Mouse (Mus musculus) mouse trophoblast stem cell (cell line): ENCODE measurements around the gene Mettl7a2.
"Not testable (repeated sequence)": the region's sequence is repeated elsewhere in the genome, so short reads cannot be mapped to it uniquely, and the experiment has no call there.

ENCODE experiments used
- in situ Hi-C, 2 experiments: fragments of 300-500 bp; cut with MseI, MboI; formaldehyde crosslinking; loops; 2 replicates in 1 of 2; 3 replicates in 1 of 2; pipeline ENCODE4 v1.15.1; 2025

Mettl7a2 gene

DNA sequence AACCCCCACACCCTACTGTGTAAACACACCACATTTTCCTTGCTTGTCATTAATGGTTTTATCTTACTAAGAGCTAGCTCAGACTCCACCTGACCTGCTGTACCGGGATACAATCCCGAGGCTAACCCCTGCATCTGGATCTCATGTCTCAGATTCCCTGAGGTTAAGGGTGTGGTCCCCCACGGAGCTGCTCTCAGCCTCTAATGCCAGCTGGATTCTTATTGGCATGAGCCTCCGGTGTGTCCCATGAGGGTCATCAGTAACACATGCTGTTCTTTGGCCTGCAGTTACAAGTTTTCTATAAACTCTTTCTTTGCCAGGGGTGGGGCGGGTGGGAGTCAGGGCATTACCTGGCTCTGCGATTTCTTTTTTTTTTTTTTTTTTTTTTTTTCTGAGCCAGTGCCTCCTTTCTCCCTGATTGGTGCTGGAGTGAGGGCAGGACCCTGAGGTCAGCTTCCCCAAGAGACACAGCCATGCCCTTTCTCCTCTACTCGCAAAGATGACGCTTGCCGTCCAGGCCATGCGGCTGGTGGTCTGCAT is at the start of gene Mettl7a2, which contains the start of gene Methig1:
Gene Mettl7a2, plus strand, starts transcription at position 490 of the 540 bp plus-strand sequence.
Gene Methig1, plus strand, starts transcription at position 439 of the 540 bp plus-strand sequence.
- in situ Hi-C loops, result no loop called here

DNA sequence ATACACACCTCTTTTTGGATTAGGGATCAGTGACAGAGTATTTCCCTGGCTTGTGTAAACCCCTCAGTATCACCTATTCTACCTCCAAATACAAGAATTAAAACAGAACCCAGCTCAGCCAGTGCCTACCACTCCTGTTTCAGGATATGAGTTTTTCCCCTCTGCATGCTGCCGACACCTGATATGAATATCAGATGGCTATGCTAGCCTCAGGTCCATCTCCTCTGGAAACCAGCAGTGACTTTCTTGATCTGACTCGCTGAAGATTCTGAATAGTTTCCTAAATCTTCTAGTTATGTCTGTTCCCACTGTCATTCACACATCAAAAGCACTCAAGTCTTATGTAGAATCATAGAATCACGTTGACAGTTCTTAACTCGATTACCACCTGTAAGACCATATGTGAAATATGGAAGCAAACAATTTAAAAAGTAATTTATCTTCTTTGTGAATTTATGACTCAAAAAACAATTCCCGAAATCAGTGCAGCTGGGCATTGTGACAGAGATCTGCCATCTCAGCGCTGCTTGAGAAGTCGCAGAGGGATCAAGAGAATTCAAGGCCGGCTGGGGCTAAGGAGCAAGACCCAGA is 49.5 kb upstream of the Mettl7a2 start:
- in situ Hi-C loops, result no loop called here

DNA sequence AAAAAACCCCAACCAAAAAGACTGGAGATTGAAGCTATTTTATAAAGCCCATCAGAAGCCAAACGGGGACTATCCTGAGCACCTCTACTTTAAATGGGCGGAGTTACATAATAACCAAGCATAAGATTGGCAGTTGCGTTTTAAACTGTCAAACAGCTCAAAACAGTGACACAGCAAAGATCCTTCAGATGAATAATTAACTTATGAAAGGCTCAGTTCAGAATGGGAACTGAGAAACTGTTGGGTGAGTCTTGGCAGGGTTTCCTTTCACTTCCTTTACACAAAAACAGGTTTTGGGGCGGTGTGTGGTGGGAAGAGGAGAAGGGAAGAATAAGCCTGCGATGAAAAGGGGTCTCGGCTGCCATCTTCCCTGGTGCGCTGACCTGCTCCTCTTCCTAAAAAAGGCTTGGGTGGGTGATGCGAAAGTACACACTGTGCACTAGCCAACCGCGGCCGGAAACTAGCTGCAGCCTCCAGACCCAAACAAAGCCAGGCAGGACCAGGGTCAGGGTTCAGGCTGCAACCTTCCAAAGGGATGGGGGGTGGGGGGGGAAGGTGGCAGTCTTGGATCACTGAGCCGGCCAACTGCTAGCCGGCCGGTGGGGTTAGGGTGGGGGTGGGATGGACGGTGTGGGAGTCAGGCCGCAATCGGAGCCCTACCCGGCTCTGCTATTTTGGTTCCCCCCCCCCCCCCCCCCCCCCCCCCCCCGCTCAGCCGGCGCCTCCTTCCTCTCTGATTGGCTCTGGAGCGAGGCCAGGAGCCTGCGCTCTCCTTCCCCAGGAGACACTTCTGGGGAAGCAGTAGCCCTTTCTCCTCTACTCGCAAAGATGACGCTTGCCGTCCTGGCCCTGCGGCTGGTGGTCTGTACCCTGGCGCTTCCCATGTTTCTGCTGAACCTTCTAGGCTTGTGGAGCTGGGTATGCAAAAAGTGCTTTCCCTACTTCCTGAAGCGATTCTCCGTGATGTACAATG is 48.7 kb upstream of the Mettl7a2 start, which contains the start of gene Mettl7a1:
Gene Mettl7a1, plus strand, starts transcription at position 122 of the 973 bp plus-strand sequence.
- in situ Hi-C loops, result no loop called here

DNA sequence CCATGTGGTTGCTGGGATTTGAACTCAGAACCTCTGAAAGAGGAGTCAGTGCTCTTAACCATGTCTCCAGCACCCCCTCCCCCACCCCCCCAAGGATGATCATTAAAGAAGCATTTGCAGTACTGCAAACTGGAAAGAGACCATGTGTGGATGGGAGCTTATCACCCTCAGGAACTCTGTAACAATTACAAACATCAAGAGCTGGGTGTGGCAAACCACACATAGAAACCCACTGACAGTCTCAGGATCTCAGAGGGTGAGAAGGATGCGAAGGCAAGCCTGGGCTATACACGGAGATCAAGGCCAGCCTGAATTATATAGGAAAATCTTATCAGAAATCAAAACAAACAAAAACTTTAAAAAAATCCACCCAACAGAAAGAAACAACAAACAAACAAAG is 46.8 kb upstream of the Mettl7a2 start:
- in situ Hi-C loops, result no loop called here

- in situ Hi-C loops, result not testable (repeated sequence)
Observed at GRCm38 (mm10) chr15:100307438-100308096, 45.4 kb upstream of the Mettl7a2 start.

DNA sequence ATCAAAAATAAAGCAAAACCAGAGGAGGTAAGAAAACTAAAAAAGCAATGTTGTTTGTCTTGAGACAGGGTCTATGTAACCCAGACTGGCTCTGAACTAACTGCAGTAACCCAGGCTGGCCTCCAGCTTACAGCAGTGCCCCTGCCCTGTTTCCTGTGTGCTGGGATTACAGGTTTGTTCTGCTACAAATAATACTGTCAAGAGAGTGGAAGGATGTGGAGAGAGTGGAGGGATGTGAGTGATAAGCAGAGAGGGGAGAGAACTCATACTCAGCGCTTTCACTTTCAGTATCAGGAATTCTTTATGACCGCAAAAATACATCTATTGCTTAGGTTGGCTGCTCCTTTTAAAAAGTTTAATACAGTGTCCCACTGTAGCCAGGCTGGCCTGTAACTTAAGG is 40.7 kb upstream of the Mettl7a2 start:
- in situ Hi-C loops, result no loop called here

- in situ Hi-C loops, result no loop called here
Observed at GRCm38 (mm10) chr15:100314448-100315145, 38.4 kb upstream of the Mettl7a2 start.

- in situ Hi-C loops, result not testable (repeated sequence)
Observed at GRCm38 (mm10) chr15:100318014-100318671, 34.9 kb upstream of the Mettl7a2 start.

DNA sequence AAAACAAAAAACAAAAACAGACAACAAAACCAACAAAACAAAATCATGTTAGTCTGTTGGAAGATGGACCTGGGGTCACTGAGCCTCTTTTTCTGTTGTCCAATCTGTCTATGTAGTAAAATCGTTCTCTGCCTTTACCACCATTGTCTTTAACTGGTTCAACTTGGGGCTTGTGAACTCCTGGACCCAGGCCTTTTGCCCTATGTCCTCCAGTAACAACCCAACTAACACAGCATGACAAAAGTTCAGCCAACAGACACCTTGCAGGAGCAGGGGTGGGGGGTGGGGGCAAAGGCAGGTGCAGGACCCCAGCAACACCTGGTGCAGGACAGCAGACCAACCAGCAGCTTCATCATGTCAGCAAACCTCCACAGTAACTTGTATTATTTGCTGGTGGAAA is 33.1 kb upstream of the Mettl7a2 start:
- in situ Hi-C loops, result no loop called here

- in situ Hi-C loops, result no loop called here
Observed at GRCm38 (mm10) chr15:100320295-100320905, 32.6 kb upstream of the Mettl7a2 start.

GRCm38 (mm10) chr15:100321134-100321533 is 31.9 kb upstream of the Mettl7a2 start:
- in situ Hi-C loops, result no loop called here

DNA sequence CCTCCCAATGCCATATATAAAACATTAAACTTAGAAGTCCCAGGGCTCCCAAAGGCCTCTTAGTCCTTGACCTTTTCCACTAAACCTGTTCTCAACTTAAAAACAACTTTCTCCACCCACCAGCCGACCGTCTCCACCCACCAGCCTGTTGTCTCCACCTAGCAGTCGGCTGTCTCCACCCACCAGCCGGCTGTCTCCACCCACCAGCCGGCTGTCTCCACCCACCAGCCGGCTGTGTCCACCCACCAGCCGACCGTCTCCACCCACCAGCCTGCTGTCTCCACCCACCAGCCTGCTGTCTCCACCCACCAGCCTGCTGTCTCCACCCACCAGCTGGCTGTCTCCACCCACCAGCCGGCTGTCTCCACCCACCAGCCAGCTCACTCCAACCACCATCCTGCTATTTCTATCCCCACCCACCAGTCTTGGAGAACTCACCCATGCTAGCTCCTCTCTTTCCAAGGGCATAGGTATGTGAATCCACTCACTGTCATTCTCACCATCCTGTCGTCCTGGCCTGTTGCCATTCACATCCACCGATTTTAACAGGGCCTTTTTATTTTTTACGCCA is 28.9 kb upstream of the Mettl7a2 start:
- in situ Hi-C loops, result no loop called here

GRCm38 (mm10) chr15:100325235-100325634 is 27.8 kb upstream of the Mettl7a2 start:
- in situ Hi-C loops, result no loop called here

DNA sequence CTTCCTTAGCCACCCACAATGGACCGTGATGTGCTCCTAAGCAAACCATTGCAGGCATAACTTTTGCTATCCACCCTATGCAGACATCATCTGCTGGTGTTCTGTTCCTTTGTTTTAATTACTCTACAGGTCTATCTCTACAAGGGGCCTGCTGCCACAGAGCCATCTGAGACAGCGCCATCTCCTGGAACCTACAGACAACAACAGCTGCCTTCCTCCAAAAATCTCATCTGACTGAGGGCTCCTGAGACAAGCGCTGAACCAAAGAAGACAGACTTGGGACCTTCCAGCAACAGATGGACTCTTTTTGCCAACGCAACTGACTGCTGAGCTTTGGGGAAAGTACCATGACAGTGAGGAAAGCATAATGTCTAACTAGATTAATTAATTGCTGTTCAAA is 24.9 kb upstream of the Mettl7a2 start:
- in situ Hi-C loops, result not testable (repeated sequence)

DNA sequence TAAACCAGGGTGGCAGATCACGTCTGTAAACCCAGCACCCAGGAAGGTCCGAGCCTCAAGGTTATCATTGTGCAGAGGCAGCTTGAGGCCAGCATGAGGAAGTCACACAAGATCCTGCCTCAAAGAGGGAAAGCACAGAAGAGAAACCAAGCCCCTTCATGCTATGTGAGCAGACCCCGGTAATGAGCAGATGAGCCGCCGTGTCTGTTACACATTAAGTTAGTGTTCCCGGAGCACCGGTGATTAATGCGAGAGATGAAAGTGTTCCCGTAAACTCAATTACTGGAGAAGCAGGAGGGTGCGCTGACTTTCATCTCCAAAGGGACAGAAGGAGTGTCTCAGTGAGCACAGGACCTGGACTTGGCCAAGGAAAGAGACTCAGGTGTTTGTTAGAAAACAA is 23.7 kb upstream of the Mettl7a2 start:
- in situ Hi-C loops, result not testable (repeated sequence)

DNA sequence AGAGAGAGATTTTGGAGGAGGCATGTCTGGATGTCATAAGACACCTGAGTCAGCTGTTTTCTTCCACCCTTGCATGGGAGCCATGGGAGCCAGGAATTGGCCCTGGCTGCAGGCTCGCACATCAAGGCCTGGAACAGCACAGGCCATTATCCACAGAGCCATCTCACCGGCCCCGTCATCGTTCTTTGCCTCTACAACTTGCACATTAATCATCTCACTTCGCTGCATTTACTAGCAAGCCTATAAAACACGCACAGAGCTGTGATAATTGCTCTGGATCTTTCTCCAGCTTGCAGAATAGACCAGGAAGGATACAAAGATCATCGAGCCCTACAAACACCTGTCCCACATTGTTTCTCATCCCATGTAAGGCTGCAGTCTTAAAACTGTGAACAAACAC is 22.3 kb upstream of the Mettl7a2 start:
- in situ Hi-C loops, result no loop called here

DNA sequence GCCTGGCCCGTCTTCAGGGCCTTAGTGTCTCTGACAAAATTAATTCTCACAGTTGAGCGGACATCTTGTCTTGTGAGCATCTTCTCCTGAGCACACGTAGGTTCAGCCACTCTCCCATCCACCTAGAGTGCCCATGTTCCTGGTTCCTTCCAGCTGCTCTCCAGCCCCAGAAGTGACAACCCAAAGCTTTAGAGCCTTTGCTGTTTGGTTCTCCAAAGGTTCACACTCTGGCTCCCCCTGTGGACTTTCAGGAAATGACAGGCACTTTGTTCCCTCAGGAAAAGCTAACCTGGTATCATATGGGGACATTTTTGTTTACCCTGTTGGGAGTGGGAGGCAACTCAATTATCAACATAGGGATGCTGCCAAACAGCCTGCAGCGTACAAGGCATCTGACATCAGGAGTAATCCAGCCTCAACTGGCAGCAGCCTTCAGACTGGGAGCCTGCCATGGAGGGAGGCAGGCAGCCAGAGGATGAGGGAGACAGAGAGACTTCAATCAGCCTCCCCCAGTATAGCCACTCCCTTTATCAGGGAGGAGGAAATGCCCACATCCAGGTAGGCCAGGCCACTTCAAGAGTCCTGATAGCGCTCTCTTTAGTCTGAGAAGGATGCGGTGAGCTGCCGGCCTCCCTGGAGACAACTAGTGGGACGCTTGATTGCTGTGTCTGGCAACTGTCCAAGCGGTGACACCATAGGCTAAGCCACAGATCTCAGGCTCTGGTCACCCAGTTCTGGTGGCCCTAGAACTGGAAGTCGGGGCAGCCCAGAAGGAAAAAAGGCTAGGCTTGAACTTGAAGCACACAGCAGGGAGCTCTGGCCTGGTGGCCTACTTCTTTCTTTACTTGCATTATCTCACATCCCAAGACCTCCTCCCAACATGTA is 20.7 kb upstream of the Mettl7a2 start:
- in situ Hi-C loops, result not testable (repeated sequence)

- in situ Hi-C loops, result no loop called here
Observed at GRCm38 (mm10) chr15:100334629-100335028, 18.4 kb upstream of the Mettl7a2 start, which contains the start of gene Mettl7a3. TSS of gene Mettl7a3 (plus strand) at chr15:100334929.

DNA sequence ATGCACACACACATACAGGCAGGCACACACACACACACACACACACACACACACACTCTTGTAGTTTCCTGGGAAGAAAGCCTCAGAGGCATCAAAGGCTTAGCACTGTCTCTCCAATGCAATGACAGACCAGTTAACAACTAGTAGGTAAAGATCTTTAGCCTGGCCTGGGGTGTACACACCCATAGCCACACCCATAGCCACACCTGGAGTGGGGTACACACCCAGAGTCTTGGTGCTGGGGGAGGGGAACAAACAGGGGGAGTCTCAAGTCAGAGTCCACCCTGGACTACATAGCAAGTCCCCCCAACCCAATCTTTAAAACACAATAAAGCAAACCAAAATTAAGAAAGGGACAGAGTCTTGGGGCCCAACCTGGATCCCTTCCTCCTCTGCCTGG is 15.7 kb upstream of the Mettl7a2 start:
- in situ Hi-C loops, result not testable (repeated sequence)
